In the genomic region with DNA sequence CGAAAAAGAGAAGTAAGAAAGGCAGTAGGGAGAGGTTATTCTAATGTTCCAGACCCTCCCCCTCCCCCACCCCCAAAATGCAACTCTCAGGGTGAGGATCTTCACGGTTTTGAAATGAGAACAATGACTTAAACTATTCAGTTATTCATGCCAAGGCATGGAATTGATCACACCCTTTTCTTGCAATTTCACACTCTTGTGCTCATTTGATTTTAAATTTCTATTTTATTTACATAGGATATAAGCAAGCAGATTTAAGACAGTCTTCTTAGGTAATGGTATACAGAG, we compare ENCODE assay signal across 1 mouse cellular context.
TF ChIP-seq lines count a peak whose summit lies in the region.

No protein-coding gene starts in this region.

TF ChIP-seq in CH12.LX, 34 proteins besides CTCF, POLR2A, EP300 and RAD21 (continued from another document):
- TF ChIP-seq JUND (conservative IDR thresholded peaks at IDR 0.05; ENCODE audit: low read depth, low read length): no peak
- no peak for TF ChIP-seq TBP (conservative IDR thresholded peaks at IDR 0.05; ENCODE audit: low read depth, low read length)
- no peak for TF ChIP-seq BHLHE40 (IDR thresholded peaks at IDR 0.05; ENCODE audit: low read depth, low read length)
